Mouse (Mus musculus) cerebellum, adult 2 months (tissue): ENCODE measurements around the gene Btf3. TPM values are rescaled to one million over a fixed set of nuclear protein-coding genes. Genes with fewer than 3 reads are reported as not detected.

Source experiments
- DNase-seq, 2 experiments: peaks; one replicate each; pipeline ENCODE4 v3.0.0; 2021
- H3K27ac ChIP-seq: fragments of 200-500 bp; 2 replicates; pipeline ENCODE4 v1.5.1; 2012; ENCODE audit warnings: low read length, control low read depth, inconsistent platforms; ENCODE audit not compliant: insufficient read depth
- H3K27me3 ChIP-seq: fragments of 200-500 bp; 2 replicates; pipeline ENCODE4 v1.6.1; 2012; ENCODE audit warnings: inconsistent platforms, mild to moderate bottlenecking, low read length, moderate library complexity; ENCODE audit not compliant: control insufficient read depth, insufficient read depth
- H3K4me1 ChIP-seq: fragments of 200-500 bp; 2 replicates; pipeline ENCODE4 v1.6.1; 2011; ENCODE audit warnings: low read length; ENCODE audit not compliant: control insufficient read depth, insufficient read depth
- H3K4me3 ChIP-seq: fragments of 200-500 bp; replicated peaks from 2 replicates; pipeline ENCODE3; 2011; ENCODE audit warnings: mild to moderate bottlenecking, low read depth, low read length, control low read depth; ENCODE audit not compliant: insufficient read depth
- CTCF ChIP-seq: fragments of 200-500 bp; IDR thresholded peaks from 2 replicates; pipeline ENCODE4 v1.5.1; 2011; ENCODE audit warnings: low read depth, mild to moderate bottlenecking, control low read depth, low read length, moderate library complexity, borderline replicate concordance; ENCODE audit not compliant: insufficient read depth
- POLR2A ChIP-seq: fragments of 200-500 bp; IDR thresholded peaks from 2 replicates; pipeline ENCODE4 v1.6.1; 2011; ENCODE audit warnings: low read length, control low read depth, borderline replicate concordance; ENCODE audit not compliant: insufficient read depth
- WGBS: fragments of 180-500 bp; shearing (Covaris S2); methylation state at CpG from one replicate; pipeline ENCODE4 v1.1.7; 2018; 5-methylcytosine and 5-hydroxymethylcytosine counted together
- polyA plus RNA-seq: library from polyadenylated mRNA; depleted of rRNA; stranded (reverse); fragments of >200 nt; gene quantifications from 2 replicates; pipeline ENCODE4 v1.2.3, GENCODE M21; 2012

The Btf3 gene
- polyA plus RNA-seq, 1 experiment = 441 TPM

DNA sequence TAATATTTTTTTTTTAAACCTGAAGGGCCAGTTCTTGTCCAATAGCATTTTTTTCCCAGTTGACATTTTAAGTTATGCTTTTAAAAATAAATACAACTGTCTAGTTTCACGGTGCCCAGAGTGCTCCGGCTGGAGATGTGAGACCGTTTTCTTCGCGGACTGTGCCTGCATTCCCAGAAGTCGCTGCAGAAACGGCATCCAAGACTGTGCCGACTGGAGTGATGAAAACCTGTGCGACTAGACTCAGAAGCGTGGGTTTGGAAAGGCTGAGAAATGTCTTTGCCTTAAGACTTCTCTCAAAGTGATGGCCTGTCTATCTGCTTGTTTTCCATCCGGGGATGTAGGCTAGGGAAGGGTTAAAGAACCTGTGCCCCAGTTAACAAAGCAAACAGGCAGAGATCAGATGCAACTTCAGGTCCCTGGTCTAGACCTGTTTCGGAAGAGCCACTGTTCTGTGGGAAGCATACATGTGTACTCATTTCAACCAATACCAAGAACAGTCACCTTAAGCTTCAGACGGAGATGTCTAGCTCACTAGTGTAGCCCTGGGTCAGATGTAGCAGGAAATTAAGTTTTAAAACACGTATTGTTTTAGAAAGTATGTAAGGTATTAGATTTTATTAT is 9.8 kb downstream of the Btf3 start:
- H3K27me3 ChIP-seq = no peaks in the 10 kb centered on the region
- H3K4me3 ChIP-seq = no peak overlapping the region
- no peaks in the 10 kb centered on the region for H3K4me1 ChIP-seq
- no peak overlapping the region for H3K27ac ChIP-seq
- 45% methylated on average over 14 of the region's 14 CpGs for WGBS
- TF ChIP-seq POLR2A = no peak
- TF ChIP-seq CTCF = no peak
- no peak for DNase-seq

DNA sequence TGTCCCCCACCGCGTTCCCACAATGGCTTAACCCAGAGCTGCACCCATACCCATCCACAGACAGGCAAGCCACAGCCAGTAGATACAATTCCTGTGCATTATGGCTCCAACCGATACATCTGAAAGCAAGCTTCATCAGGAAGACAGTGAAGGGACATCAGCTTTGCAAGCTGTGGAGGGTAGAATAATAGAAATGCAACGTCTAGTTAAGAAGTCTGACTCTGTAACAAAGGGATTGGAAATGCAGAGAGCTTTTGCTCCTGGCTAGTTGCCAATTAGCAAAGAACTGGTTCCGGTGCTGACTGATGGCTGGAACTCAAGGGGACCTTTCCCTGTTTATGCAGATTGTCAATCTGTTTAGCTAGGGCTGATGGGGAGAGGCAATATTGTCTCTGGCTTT is 10.4 kb downstream of the Btf3 start:
- no peaks in the 10 kb centered on the region for H3K27me3 ChIP-seq
- TF ChIP-seq POLR2A (no peak), CTCF (no peak)
- H3K27ac ChIP-seq = no peak overlapping the region
- no peak for DNase-seq
- WGBS = 25% methylated on average over 5 of the region's 5 CpGs
- no peak overlapping the region for H3K4me3 ChIP-seq
- H3K4me1 ChIP-seq = no peaks in the 10 kb centered on the region

- H3K27me3 ChIP-seq = no peaks in the 10 kb centered on the region
- H3K4me3 ChIP-seq = no peak overlapping the region
- no peak overlapping the region for H3K27ac ChIP-seq
- 74% methylated on average over 9 of the region's 9 CpGs for WGBS
- DNase-seq = no peak
- no peak for TF ChIP-seq CTCF
- TF ChIP-seq POLR2A = no peak
- no peaks in the 10 kb centered on the region for H3K4me1 ChIP-seq
These were observed 11.5 kb downstream of the Btf3 start for GRCm38 (mm10) chr13:98305257-98305656.

DNA sequence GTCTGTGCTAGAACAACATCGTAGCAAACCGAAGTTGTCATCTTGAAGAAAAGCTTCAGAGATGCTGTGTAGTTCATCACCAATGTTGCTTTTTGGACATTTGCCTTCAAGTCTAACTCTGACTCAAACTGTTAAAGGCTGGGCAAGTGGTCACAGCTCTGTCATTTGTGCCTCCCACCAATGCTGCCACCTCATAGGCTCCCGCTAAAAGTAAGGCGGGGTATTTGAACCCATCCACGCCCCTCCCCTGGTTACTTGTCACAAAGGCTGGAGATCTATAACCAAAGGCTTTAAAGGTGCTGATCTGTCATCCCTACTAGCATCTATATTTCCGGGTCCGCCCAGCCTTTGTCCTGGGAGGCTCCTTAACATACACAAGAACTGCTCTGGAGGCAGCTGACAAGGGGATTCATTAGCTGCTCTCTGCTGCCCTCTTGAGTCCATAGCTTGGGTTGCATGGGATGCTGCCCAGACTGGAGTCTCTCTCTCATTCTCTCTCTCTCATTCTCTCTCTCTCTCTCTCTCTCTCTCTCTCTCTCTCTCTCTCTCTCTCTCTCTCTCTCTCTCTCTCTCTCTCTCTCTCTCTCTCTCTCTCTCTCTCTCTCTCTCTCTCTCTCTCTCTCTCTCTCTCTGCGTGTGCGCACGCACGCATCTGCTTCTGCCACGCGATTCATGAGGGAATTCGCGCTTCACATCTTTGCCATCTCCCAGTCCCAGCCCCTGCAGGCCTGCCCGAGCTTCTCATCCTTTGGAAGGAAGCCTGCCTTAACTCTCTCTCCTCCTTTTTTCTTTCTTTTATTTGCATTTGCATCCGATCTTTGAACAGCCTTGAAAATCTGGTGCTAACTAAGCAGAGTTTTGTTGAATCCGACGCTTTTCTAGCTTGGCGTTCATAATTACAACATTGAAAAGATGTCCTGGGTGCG is 17.7 kb downstream of the Btf3 start:
- Histone ChIP-seq H3K4me3 (peak overlapping the region; percentile 15), H3K27ac (no peak overlapping the region), H3K27me3 (no peaks in the 10 kb centered on the region), H3K4me1 (no peaks in the 10 kb centered on the region)
- peak; percentile 72; the same call in 1 of the 2 replicates for TF ChIP-seq CTCF
- TF ChIP-seq POLR2A = no peak
- 35% methylated on average over 21 of the region's 21 CpGs for WGBS
- peak; percentile 62 to 75 for DNase-seq

DNA sequence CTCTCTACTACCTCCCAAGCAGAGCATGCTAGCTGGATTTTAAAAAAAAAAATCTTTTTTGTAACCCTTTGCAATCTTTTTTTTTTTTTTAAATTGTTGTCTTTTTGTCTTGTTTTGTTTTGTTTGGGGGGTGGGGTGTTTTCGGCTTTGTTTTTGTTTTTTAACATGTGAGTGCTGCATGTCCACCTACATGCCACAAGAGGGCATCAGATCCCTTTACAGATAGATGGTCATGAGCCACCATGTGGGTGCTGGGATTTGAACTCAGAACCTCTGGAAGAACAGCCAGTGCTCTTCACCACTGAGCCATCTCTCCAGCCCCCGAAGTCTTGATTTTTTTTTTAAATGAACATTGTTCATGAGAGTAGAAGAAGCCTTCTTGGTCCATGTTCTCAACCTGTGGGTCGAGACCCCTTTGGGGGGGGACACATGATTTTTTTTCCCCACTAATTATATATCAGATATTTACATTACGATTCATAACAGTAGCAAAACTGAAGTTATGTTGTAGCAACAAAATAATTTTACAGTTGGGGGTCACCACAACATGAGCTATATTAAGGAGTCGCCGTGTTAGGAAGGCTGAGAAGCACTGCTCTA is 18.8 kb downstream of the Btf3 start:
- Histone ChIP-seq H3K27ac (no peak overlapping the region), H3K4me1 (no peaks in the 10 kb centered on the region), H3K27me3 (no peaks in the 10 kb centered on the region), H3K4me3 (no peak overlapping the region)
- no peak for TF ChIP-seq CTCF
- no peak for TF ChIP-seq POLR2A
- DNase-seq = no peak
- 93% methylated on average over 6 of the region's 6 CpGs for WGBS

DNA sequence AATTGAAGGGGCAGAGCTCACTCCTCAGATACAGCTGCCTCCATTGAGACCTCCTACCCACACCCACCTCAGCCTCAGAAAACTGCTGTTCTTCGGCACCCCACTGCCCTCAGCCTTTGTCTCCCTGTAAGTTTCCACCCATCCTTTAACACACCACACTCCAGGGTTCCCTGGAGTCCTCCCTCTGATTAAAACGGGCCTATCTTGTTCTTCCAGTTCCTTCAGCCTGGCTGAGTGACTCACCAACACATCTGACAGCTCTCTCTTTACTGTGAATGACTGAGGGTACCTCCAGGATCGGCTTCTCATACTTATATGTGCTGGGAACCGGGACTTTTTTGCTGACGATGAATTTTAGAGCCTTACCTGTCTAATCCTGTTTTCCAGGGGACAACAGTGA is 20.7 kb downstream of the Btf3 start:
- DNase-seq = no peak
- no peaks in the 10 kb centered on the region for H3K27me3 ChIP-seq
- 35% methylated on average over 5 of the region's 5 CpGs for WGBS
- H3K4me3 ChIP-seq = no peak overlapping the region
- no peaks in the 10 kb centered on the region for H3K4me1 ChIP-seq
- H3K27ac ChIP-seq = no peak overlapping the region
- no peak for TF ChIP-seq POLR2A
- no peak for TF ChIP-seq CTCF

DNA sequence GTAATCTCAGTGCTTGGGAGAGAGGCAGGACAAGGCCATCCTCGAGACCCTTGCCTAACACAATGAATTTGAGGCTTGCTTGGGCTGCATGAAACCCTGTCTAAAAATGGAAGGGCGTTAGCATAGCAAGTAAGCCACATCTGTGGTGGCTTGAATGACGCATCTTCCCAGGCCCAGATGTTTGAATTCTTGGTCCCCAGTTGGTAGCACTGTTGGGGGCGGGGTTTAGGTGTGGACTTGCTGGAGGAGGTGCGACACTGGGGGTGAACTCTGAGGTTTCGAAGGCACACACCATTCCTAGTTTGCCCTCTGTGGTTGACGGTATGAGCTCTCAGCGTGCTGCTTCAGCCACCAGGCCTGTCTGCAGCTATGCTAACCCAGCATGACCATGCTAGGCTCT is 25.1 kb downstream of the Btf3 start:
- Histone ChIP-seq H3K4me1 (no peaks in the 10 kb centered on the region), H3K4me3 (no peak overlapping the region), H3K27ac (no peak overlapping the region), H3K27me3 (no peaks in the 10 kb centered on the region)
- WGBS = 86% methylated on average over 8 of the region's 8 CpGs
- TF ChIP-seq POLR2A = no peak
- TF ChIP-seq CTCF = no peak
- DNase-seq = no peak
